Mouse (Mus musculus): ENCODE measurements around the gene Dohh.
A peak's percentile ranks its signal among the peaks of the same experiment; 100 is the strongest.

DNA sequence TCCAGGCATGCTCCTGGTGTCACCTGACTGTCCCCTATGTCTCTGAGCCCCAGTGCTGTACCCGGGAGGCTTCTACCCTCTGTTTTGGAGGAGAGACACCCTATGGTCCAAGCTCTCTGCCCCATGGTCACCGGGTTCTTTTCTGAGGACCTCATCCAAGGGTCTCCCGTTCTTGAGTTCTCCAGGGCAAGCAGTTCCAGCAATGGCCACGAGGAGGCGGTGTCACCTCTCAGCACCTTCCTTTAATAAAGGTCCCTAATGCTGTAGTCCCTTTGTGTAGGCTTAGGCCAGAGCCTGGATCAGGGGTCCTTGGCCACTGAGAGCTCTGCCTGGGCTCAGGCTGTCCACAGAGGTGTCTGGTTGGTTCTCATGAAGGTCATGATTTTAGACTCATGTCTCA is 10.9 kb downstream of the Dohh start:
- TF ChIP-seq CTCF (IDR thresholded peaks at IDR 0.05; ENCODE audit: low read depth) (peak; percentile 97), EP300 (IDR thresholded peaks at IDR 0.05; ENCODE audit: low read depth) (no peak)

Measured in liver, postnatal 0 days (tissue).